Mouse (Mus musculus) embryo, embryonic 10 days (tissue): Measurements from ENCODE around the gene Phf10.
"Not testable (repeated sequence)": the region's sequence is repeated elsewhere in the genome, so short reads cannot be mapped to it uniquely, and the experiment has no call there.

ENCODE experiments used
- DNase-seq: peaks from one replicate; pipeline ENCODE4 v3.0.0-alpha.2; 2015; ENCODE audit warnings: low spot score

Gene Phf10

GRCm38 (mm10) chr17:14943009-14943728 is 17.9 kb downstream of the Phf10 start, which contains the start of the genes Wdr27 and 1600012H06Rik:
Gene Wdr27, minus strand, starts transcription at chr17:14943158.
Gene 1600012H06Rik, plus strand, starts transcription at chr17:14943184.
- DNase-seq: peak; percentile 100

GRCm38 (mm10) chr17:14942181-14942580 is 18.9 kb downstream of the Phf10 start:
- not testable (repeated sequence) for DNase-seq

- DNase-seq: no peak
Observed at GRCm38 (mm10) chr17:14935841-14936605, 25.1 kb downstream of the Phf10 start.

- DNase-seq: not testable (repeated sequence)
Observed at GRCm38 (mm10) chr17:14935280-14935679, 25.8 kb downstream of the Phf10 start.

- no peak for DNase-seq
Observed at GRCm38 (mm10) chr17:14931469-14931868, 29.6 kb downstream of the Phf10 start.

GRCm38 (mm10) chr17:14930697-14931096 is 30.4 kb downstream of the Phf10 start:
- DNase-seq: no peak

GRCm38 (mm10) chr17:14928631-14929030 is 32.4 kb downstream of the Phf10 start:
- DNase-seq: no peak

GRCm38 (mm10) chr17:14927644-14928218 is 33.3 kb downstream of the Phf10 start:
- no peak for DNase-seq

- DNase-seq: no peak
Observed at GRCm38 (mm10) chr17:14921582-14921981, 39.5 kb downstream of the Phf10 start.

- DNase-seq: no peak
Observed at GRCm38 (mm10) chr17:14917866-14918265, 43.2 kb downstream of the Phf10 start.

- no peak for DNase-seq
Observed at GRCm38 (mm10) chr17:14914401-14914800, 46.7 kb downstream of the Phf10 start.

GRCm38 (mm10) chr17:14912981-14913380 is 48.1 kb downstream of the Phf10 start:
- no peak for DNase-seq

- DNase-seq: peak; percentile 38
Observed at GRCm38 (mm10) chr17:14912420-14912819, 48.7 kb downstream of the Phf10 start.

- no peak for DNase-seq
Observed at GRCm38 (mm10) chr17:14910771-14911170, 50.3 kb downstream of the Phf10 start.

GRCm38 (mm10) chr17:14909331-14909730 is 51.7 kb downstream of the Phf10 start:
- DNase-seq: no peak

GRCm38 (mm10) chr17:14907136-14907535 is 53.9 kb downstream of the Phf10 start:
- no peak for DNase-seq

- DNase-seq: no peak
Observed at GRCm38 (mm10) chr17:14906611-14907010, 54.5 kb downstream of the Phf10 start.

- DNase-seq: peak; percentile 81
Observed at GRCm38 (mm10) chr17:14904637-14905265, 56.3 kb downstream of the Phf10 start.

GRCm38 (mm10) chr17:14904206-14904605 is 56.9 kb downstream of the Phf10 start:
- DNase-seq: no peak

GRCm38 (mm10) chr17:14903212-14903611 is 57.9 kb downstream of the Phf10 start:
- DNase-seq: no peak

- no peak for DNase-seq
Observed at GRCm38 (mm10) chr17:14898972-14899371, 62.1 kb downstream of the Phf10 start.

GRCm38 (mm10) chr17:14895058-14895457 is 66.0 kb downstream of the Phf10 start:
- DNase-seq: not testable (repeated sequence)
